Mouse (Mus musculus) kidney, embryonic 15.5 days (tissue): ENCODE measurements around the gene Rbpj. TPM values are rescaled to one million over a fixed set of nuclear protein-coding genes. Genes with fewer than 3 reads are reported as not detected.
"Not testable (repeated sequence)": the region's sequence is repeated elsewhere in the genome, so short reads cannot be mapped to it uniquely, and the experiment has no call there.

Experiments
- ATAC-seq: fragments of 200-750 bp; cut with Nextera tagmentation; replicated peaks from 2 replicates; pipeline ENCODE4 v1.8.0; 2017; ENCODE audit warnings: moderate TSS enrichment; ENCODE audit not compliant: low FRiP score
- H3K27ac ChIP-seq: fragments of 300-500 bp; sonication (generic); 2 replicates; pipeline ENCODE4 v1.5.1; 2015; ENCODE audit warnings: mild to moderate bottlenecking, inconsistent platforms
- H3K27me3 ChIP-seq: fragments of 300-500 bp; sonication (generic); 2 replicates; pipeline ENCODE4 v1.6.1; 2015; ENCODE audit warnings: inconsistent platforms
- H3K36me3 ChIP-seq: fragments of 300-500 bp; sonication (generic); 2 replicates; pipeline ENCODE4 v1.6.1; 2015; ENCODE audit warnings: inconsistent platforms
- H3K4me1 ChIP-seq: fragments of 300-500 bp; sonication (generic); 2 replicates; pipeline ENCODE4 v1.6.1; 2015; ENCODE audit warnings: inconsistent platforms
- H3K4me2 ChIP-seq: fragments of 300-500 bp; sonication (generic); 2 replicates; pipeline ENCODE4 v1.6.1; 2015; ENCODE audit warnings: moderate library complexity, mild to moderate bottlenecking, inconsistent platforms
- H3K4me3 ChIP-seq: fragments of 300-500 bp; sonication (generic); replicated peaks from 2 replicates; pipeline ENCODE4 v1.5.1; 2015; ENCODE audit warnings: mild to moderate bottlenecking, inconsistent platforms
- H3K9ac ChIP-seq: fragments of 300-500 bp; sonication (generic); 2 replicates; pipeline ENCODE4 v1.6.1; 2015; ENCODE audit warnings: mild to moderate bottlenecking, inconsistent platforms
- H3K9me3 ChIP-seq: fragments of 300-500 bp; sonication (generic); replicated peaks from 2 replicates; pipeline ENCODE4 v1.6.1; 2016; ENCODE audit warnings: inconsistent platforms
- WGBS: fragments of 180-500 bp; shearing (Covaris S2); methylation state at CpG from one replicate; pipeline ENCODE4 v1.1.7; 2015; ENCODE audit warnings: mixed read lengths; 5-methylcytosine and 5-hydroxymethylcytosine counted together
- polyA plus RNA-seq: library from polyadenylated mRNA; unstranded; fragments of >200 nt; fragmentation: Nextera tagmentation; extraction: Ambion mirVana; gene quantifications from 2 replicates; pipeline ENCODE4 v1.2.1, GENCODE M21; 2015

The Rbpj gene
- polyA plus RNA-seq, 1 experiment from 2014 or later = 36.7 TPM

DNA sequence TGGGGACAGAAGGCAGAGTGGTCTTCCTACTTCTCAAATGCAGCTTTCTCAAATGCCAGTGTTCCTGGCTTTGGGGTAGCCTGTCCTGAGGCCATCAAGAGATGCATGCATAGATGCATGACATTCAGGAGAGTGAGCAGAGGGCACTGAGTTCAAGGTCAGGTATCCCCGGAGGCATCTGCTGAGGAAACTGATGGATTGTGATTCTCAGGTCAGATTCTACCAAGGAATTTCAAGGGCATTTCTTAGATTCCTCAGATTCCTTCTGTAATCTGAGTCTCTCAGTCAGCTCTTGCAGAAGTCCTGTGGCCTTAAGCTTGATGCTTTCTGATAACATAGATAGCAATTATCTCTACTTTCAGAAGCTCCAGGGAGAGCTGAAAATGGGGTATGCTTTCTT lies 76.1 kb downstream of the Rbpj start:
- whole genome bisulfite sequencing = 43% methylated on average over 1 of the region's 1 CpGs
- no peak overlapping the region for H3K27ac ChIP-seq

DNA sequence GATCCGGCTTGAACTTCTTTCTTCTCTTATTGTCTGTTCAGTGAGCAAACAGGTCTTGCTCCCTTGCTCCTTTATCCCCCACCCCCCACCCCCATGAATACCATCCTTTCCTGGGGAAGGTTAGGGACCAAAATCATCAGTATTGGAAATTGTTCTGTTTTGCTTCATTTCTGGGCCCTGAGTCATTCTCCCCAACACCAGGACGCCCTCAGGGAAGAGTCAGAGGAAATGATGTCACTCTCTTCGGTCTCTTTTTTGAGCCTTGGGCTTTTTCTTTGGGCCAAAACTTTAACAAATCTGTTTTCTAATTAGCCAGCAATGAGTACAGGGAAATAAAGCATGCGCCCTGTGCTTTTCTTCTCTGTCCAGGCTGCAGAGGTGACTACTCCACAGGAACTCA lies 77.4 kb downstream of the Rbpj start:
- H3K4me2 ChIP-seq = no peak overlapping the region
- no peak overlapping the region for H3K4me3 ChIP-seq
- H3K4me1 ChIP-seq = no peaks in the 10 kb centered on the region
- H3K36me3 ChIP-seq = no peaks in the 10 kb centered on the region
- WGBS = 78% methylated on average over 4 of the region's 4 CpGs
- no peaks in the 10 kb centered on the region for H3K27me3 ChIP-seq
- no peak overlapping the region for H3K27ac ChIP-seq
- H3K9ac ChIP-seq = no peak overlapping the region
- H3K9me3 ChIP-seq = no peaks in the 10 kb centered on the region
- ATAC-seq = no peak

More for the DNA sequence above, 76.1 kb downstream of the Rbpj start:
- Histone ChIP-seq H3K9me3 (no peaks in the 10 kb centered on the region), H3K4me1 (no peaks in the 10 kb centered on the region), H3K9ac (no peak overlapping the region), H3K36me3 (no peaks in the 10 kb centered on the region), H3K4me2 (no peak overlapping the region), H3K4me3 (no peak overlapping the region), H3K27me3 (no peaks in the 10 kb centered on the region)
- no peak for ATAC-seq

DNA sequence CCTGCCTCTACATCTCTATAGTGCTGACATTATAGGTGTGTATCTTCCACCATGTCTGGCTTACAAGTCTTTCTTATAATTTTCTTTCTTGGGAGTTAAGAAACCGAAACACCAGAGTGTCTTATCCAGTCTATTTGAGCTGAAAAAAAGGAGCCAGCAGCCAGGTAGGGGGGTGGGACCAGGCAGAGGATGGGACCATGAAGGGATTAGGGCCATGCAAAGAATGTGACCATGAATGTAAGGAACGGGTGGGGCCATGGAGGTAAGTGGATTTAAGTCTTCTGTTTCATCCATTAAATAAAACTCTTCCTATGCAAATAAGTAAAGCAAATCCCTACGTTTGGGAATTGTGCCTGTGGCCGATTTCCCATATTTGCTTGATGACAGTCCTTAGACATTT lies 78.0 kb downstream of the Rbpj start:
- Histone ChIP-seq H3K4me1 (no peaks in the 10 kb centered on the region), H3K9ac (no peak overlapping the region), H3K4me2 (no peak overlapping the region), H3K9me3 (no peaks in the 10 kb centered on the region), H3K4me3 (no peak overlapping the region), H3K27me3 (no peaks in the 10 kb centered on the region), H3K36me3 (no peaks in the 10 kb centered on the region), H3K27ac (no peak overlapping the region)
- ATAC-seq = no peak
- WGBS = 90% methylated on average over 4 of the region's 4 CpGs

DNA sequence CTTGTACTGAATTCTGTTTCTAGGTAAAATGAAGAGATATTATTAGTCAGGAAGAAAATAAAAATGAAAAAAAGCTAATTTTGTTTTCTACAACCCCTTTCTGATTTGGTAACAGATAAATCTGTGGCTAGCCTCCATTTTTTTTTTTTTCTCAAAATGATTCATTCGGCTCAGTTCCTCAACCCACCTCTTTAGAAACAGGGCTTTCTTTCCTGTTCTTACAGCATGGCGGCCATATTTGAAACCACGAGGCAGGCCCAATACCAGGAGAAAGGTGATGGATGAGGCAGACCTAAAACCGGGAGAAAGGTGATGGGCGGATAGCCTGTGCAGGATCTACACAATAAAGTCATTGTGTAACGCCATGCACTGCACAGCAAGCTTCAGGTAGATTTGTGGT lies 80.5 kb downstream of the Rbpj start:
- H3K4me3 ChIP-seq = no peak overlapping the region
- no peaks in the 10 kb centered on the region for H3K36me3 ChIP-seq
- no peak overlapping the region for H3K27ac ChIP-seq
- ATAC-seq = no peak
- no peaks in the 10 kb centered on the region for H3K9me3 ChIP-seq
- WGBS = 91% methylated on average over 6 of the region's 6 CpGs
- no peaks in the 10 kb centered on the region for H3K27me3 ChIP-seq
- no peak overlapping the region for H3K4me2 ChIP-seq
- no peaks in the 10 kb centered on the region for H3K4me1 ChIP-seq
- no peak overlapping the region for H3K9ac ChIP-seq

DNA sequence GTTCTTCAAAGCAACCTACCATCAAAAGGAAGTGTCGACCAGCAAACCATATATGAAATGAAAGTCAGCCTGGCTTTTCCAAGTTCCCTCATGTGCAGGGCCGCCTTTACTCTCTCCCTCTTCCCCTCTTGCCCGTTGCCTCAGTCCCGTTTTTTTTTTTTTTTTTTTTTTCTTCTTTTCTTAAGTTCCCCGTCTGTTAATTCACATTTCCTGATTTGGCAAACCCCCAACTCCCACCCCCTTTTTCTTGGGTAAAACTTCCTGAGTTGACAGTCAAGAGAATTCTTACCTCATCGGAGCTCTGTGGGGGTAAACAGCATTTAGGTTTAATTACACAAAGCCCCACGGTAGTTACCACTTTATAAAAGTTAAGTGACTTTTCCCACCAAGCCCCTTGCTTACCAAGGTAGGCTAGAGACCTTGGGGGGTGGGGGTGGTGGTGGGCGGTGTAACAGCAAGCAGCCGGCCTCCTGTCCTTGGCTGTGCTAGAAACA lies 81.1 kb downstream of the Rbpj start:
- no peaks in the 10 kb centered on the region for H3K27me3 ChIP-seq
- no peak overlapping the region for H3K4me2 ChIP-seq
- no peak overlapping the region for H3K9ac ChIP-seq
- H3K9me3 ChIP-seq = no peaks in the 10 kb centered on the region
- H3K4me3 ChIP-seq = no peak overlapping the region
- no peak overlapping the region for H3K27ac ChIP-seq
- H3K4me1 ChIP-seq = no peaks in the 10 kb centered on the region
- no peak for ATAC-seq
- WGBS = 51% methylated on average over 9 of the region's 9 CpGs
- no peaks in the 10 kb centered on the region for H3K36me3 ChIP-seq

DNA sequence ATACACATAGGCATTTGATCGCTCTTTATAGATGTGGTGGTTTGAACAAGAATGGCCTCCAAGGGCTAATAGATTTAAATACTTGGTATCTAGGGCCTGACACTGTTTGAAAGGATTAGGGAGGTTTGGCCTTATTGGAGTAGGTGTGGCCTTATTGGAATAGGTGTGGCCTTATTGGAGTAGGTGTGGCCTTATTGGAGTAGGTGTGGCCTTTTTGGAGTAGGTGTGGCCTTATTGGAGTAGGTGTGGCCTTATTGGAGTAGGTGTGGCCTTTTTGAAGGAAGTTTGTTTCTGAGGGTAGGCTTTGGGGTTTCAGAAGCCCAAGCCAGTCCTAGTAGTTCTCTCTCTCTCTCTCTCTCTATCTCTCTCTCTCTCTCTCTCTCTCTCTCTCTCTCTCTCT lies 84.4 kb downstream of the Rbpj start:
- not testable (repeated sequence) for H3K4me1 ChIP-seq, H3K4me3 ChIP-seq, H3K27ac ChIP-seq, H3K9ac ChIP-seq, H3K27me3 ChIP-seq, H3K4me2 ChIP-seq, H3K9me3 ChIP-seq, ATAC-seq, H3K36me3 ChIP-seq
- WGBS = 96% methylated on average over 1 of the region's 1 CpGs

DNA sequence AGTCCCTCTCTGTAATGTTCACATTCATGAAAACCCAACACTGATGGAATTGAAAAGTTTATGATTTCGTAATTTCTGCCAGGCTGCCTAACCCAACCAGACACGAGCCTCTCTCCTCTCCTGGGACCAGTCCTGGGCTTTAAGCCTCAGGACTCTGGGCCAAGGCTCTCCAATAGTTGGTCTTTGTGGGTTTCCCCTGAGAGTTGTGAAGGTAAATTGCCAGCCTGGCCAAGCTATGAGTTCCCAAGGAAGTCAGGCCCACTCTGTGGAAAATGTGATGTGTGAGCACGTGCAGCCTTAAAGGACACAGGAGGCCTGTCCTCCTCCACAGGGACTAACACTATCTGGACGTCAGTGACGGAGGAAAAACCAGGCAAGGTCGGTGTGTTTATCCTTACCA lies 85.4 kb downstream of the Rbpj start:
- 76% methylated on average over 6 of the region's 6 CpGs for WGBS
- no peak overlapping the region for H3K4me2 ChIP-seq
- no peaks in the 10 kb centered on the region for H3K4me1 ChIP-seq
- H3K27me3 ChIP-seq = no peaks in the 10 kb centered on the region
- ATAC-seq = no peak
- no peak overlapping the region for H3K4me3 ChIP-seq
- H3K9me3 ChIP-seq = no peaks in the 10 kb centered on the region
- no peak overlapping the region for H3K27ac ChIP-seq
- H3K36me3 ChIP-seq = no peaks in the 10 kb centered on the region
- H3K9ac ChIP-seq = no peak overlapping the region

DNA sequence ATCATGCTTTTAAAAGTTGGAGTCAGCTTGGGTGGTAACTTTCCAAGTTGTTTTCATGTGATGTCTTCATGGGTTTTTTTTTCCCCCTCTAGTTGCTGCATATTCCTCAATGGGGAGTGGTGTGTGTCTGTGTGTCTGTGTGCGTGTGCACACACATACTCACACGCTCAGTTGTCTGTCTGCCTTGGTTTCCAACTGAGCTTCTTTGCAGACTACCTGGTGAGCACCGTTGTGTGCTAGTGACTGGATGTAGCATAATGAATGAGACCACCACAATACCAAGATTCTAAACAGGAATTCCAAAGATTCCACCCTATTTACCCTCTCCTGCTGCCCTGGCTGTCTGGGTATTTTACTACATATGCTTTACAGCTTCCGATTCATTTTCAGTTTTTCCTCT lies 86.0 kb downstream of the Rbpj start:
- no peak overlapping the region for H3K4me3 ChIP-seq
- H3K4me2 ChIP-seq = no peak overlapping the region
- H3K9me3 ChIP-seq = no peaks in the 10 kb centered on the region
- no peaks in the 10 kb centered on the region for H3K4me1 ChIP-seq
- ATAC-seq = no peak
- H3K27me3 ChIP-seq = no peaks in the 10 kb centered on the region
- H3K27ac ChIP-seq = no peak overlapping the region
- H3K9ac ChIP-seq = no peak overlapping the region
- H3K36me3 ChIP-seq = no peaks in the 10 kb centered on the region
- 90% methylated on average over 4 of the region's 4 CpGs for WGBS

DNA sequence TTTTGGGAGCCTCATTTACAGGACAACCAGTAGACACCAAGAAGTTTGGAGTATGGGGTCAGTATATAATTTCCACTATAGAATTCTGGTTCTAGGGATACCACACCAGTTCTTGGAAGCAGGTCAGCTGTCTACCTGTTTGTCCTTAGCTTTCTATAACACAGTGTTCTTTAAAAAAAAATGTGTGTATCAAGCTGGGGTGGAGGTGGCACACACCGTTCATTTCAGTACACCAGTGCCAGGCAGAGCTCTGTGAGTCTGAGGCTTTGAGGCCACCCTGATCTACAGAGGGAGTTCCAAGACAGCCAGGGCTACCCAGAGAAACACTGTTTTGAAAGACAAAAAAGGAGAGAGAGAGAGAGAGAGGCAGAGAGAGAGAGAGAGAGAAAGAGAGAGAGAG lies 87.3 kb downstream of the Rbpj start:
- Histone ChIP-seq H3K9ac (no peak overlapping the region), H3K4me3 (no peak overlapping the region), H3K36me3 (no peaks in the 10 kb centered on the region), H3K27ac (no peak overlapping the region), H3K4me1 (no peaks in the 10 kb centered on the region), H3K9me3 (no peaks in the 10 kb centered on the region), H3K27me3 (no peaks in the 10 kb centered on the region), H3K4me2 (no peak overlapping the region)
- no peak for ATAC-seq
- WGBS = 87% methylated on average over 1 of the region's 1 CpGs

DNA sequence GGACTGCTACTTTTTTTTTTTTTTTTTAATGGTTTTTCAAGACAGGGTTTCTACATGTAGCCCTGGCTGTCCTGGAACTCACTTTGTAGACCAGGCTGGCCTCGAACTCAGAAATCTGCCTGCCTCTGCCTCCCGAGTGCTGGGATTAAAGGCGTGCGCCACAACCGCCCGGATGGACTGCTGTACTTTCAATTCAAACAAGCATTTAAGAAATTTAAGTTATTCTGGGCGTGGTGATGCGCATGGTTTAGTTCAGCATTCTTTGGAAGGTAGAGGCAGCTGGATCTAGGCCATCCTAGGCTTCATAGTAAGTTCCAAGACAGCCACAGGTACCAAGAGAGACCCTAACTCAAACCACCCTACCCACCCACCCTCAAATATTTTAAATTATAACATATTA lies 88.2 kb downstream of the Rbpj start:
- no peak for ATAC-seq
- Histone ChIP-seq H3K27ac (no peak overlapping the region), H3K4me1 (no peaks in the 10 kb centered on the region), H3K36me3 (no peaks in the 10 kb centered on the region), H3K4me3 (no peak overlapping the region), H3K9me3 (no peaks in the 10 kb centered on the region), H3K27me3 (no peaks in the 10 kb centered on the region), H3K4me2 (no peak overlapping the region), H3K9ac (no peak overlapping the region)
- WGBS = 95% methylated on average over 8 of the region's 8 CpGs

DNA sequence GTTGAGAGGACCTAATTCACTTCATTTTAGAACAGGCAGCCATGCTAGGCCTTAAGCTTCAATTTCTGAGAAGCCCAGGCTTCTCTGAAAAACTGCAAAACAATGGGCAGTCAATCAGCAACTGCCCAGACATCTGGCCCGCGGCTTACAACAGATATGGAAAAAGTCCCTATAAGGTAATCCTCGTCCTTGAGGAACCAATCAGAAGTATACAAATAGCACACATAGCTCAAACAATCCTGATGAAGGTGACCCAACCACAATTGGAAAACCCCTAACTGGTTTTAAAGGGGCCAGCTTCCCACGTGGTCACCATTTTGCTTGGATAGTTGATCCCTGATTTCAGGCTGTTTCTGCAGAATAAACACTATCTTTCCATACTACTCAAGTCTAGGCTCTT lies 89.0 kb downstream of the Rbpj start:
- H3K9ac ChIP-seq = no peak overlapping the region
- 89% methylated on average over 4 of the region's 4 CpGs for WGBS
- no peaks in the 10 kb centered on the region for H3K4me1 ChIP-seq
- no peaks in the 10 kb centered on the region for H3K27me3 ChIP-seq
- no peaks in the 10 kb centered on the region for H3K9me3 ChIP-seq
- no peak overlapping the region for H3K4me2 ChIP-seq
- no peak for ATAC-seq
- H3K36me3 ChIP-seq = no peaks in the 10 kb centered on the region
- no peak overlapping the region for H3K4me3 ChIP-seq
- no peak overlapping the region for H3K27ac ChIP-seq

DNA sequence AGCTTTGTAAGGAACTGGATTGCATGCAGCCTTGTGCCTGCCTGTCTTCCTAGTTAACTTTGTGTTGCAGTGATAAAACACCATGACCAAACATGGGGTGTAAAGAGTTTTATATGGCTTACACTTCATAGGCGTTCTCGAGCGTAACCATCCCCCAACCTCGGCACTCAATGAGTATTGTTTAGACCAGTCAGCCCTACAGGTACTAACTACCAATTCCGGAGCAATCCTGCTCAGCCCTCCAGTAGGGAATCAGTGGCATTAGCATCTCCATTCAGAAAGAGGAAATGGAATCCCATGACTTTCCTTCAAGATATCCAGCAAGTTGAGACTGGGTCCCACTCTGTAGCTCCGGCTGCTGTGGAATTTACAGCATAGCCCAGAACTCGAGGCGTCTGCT lies 89.5 kb downstream of the Rbpj start:
- Histone ChIP-seq H3K4me1 (no peaks in the 10 kb centered on the region), H3K27ac (no peak overlapping the region), H3K9ac (no peak overlapping the region), H3K9me3 (no peaks in the 10 kb centered on the region), H3K36me3 (no peaks in the 10 kb centered on the region), H3K4me2 (no peak overlapping the region), H3K4me3 (no peak overlapping the region), H3K27me3 (no peaks in the 10 kb centered on the region)
- 86% methylated on average over 8 of the region's 8 CpGs for WGBS
- ATAC-seq = no peak

DNA sequence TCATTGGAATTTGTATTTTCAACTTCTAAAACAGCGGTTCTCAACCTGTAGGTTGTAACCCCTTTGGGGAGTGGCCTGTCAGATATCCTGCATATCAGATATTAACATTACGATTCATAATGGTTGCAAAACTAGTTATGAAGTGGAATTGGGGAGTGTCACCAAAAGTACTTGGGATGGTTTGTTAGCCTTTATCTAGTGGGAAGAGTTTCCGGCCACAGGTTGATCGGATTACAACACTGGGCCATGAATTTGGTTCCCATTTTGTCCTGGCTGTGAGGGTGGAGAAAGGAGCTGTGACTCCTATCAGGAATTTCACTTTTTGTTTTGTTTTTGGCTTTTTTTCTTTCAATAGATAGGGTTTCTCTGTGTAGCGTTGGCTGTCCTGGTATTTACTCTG lies 90.0 kb downstream of the Rbpj start:
- H3K9ac ChIP-seq = no peak overlapping the region
- H3K27ac ChIP-seq = no peak overlapping the region
- no peak overlapping the region for H3K4me2 ChIP-seq
- H3K4me1 ChIP-seq = no peaks in the 10 kb centered on the region
- no peak for ATAC-seq
- WGBS = 82% methylated on average over 5 of the region's 5 CpGs
- H3K9me3 ChIP-seq = no peaks in the 10 kb centered on the region
- H3K4me3 ChIP-seq = no peak overlapping the region
- no peaks in the 10 kb centered on the region for H3K27me3 ChIP-seq
- no peaks in the 10 kb centered on the region for H3K36me3 ChIP-seq
